Mouse (Mus musculus): ENCODE measurements around the gene Gc. TPM values are rescaled to one million over a fixed set of nuclear protein-coding genes. Genes with fewer than 3 reads are reported as not detected.
A peak's percentile ranks its signal among the peaks of the same experiment; 100 is the strongest.

Gc gene
- polyA plus RNA-seq, 1 experiment from 2014 or later: not detected

- H3K9me3 ChIP-seq: no peaks in the 10 kb centered on the region
- H3K4me2 ChIP-seq (replicated peaks): no peak overlapping the region
- H3K4me1 ChIP-seq: no peaks in the 10 kb centered on the region
- H3K9ac ChIP-seq (replicated peaks): no peak overlapping the region
- no peak overlapping the region for H3K4me3 ChIP-seq
- no peaks in the 10 kb centered on the region for H3K36me3 ChIP-seq
- WGBS: 77% methylated on average over 7 of the region's 7 CpGs
- H3K27ac ChIP-seq (replicated peaks): no peak overlapping the region
- no peak for ATAC-seq (replicated peaks)
- H3K27me3 ChIP-seq: no peaks in the 10 kb centered on the region
These were observed 9.7 kb downstream of the Gc start for GRCm38 (mm10) chr5:89447978-89448377.

- H3K9ac ChIP-seq (replicated peaks): no peak overlapping the region
- H3K4me3 ChIP-seq: no peak overlapping the region
- H3K9me3 ChIP-seq: no peaks in the 10 kb centered on the region
- no peaks in the 10 kb centered on the region for H3K27me3 ChIP-seq
- no peaks in the 10 kb centered on the region for H3K36me3 ChIP-seq
- no peak overlapping the region for H3K27ac ChIP-seq (replicated peaks)
- WGBS: 83% methylated on average over 4 of the region's 4 CpGs
- no peaks in the 10 kb centered on the region for H3K4me1 ChIP-seq
- ATAC-seq (replicated peaks): 0 out of 2 replicates have a peak, but pooled peaks have one; percentile 29
- no peak overlapping the region for H3K4me2 ChIP-seq (replicated peaks)
These were observed 13.3 kb downstream of the Gc start for GRCm38 (mm10) chr5:89444360-89444759.

DNA sequence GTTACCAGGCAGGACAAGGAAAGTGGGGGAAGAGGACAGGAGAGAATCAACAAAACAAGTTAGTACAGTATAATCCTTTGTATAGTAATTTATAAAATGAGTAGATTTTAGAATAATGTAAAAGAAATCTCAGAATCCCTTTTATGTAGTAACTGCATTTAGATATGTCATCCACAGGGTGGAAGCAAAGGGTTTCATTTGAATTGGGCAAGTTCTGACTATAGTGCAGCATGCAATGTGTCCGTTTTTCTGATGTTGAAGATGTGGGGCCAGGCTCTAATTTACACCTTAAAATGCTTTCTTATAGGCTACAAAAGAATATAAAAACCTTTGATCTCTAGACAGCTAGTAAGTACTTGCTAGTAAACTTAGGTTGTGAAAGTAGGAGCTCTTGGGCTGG lies 46.2 kb downstream of the Gc start:
- H3K27ac ChIP-seq (replicated peaks): no peak overlapping the region
- no peaks in the 10 kb centered on the region for H3K4me1 ChIP-seq
- no peak overlapping the region for H3K4me3 ChIP-seq
- H3K9ac ChIP-seq (replicated peaks): no peak overlapping the region
- 49% methylated on average over 1 of the region's 1 CpGs for whole genome bisulfite sequencing
- no peaks in the 10 kb centered on the region for H3K36me3 ChIP-seq
- H3K27me3 ChIP-seq: no peaks in the 10 kb centered on the region
- no peaks in the 10 kb centered on the region for H3K9me3 ChIP-seq
- H3K4me2 ChIP-seq (replicated peaks): no peak overlapping the region
- ATAC-seq (replicated peaks): no peak

GRCm38 (mm10) chr5:89407376-89408082 lies 50.2 kb downstream of the Gc start:
- Histone ChIP-seq H3K36me3 (no peaks in the 10 kb centered on the region), H3K9ac (replicated peaks) (no peak overlapping the region), H3K4me2 (replicated peaks) (no peak overlapping the region), H3K4me1 (no peaks in the 10 kb centered on the region), H3K27ac (replicated peaks) (no peak overlapping the region), H3K27me3 (no peaks in the 10 kb centered on the region), H3K4me3 (no peak overlapping the region), H3K9me3 (no peaks in the 10 kb centered on the region)
- ATAC-seq (replicated peaks): no peak

DNA sequence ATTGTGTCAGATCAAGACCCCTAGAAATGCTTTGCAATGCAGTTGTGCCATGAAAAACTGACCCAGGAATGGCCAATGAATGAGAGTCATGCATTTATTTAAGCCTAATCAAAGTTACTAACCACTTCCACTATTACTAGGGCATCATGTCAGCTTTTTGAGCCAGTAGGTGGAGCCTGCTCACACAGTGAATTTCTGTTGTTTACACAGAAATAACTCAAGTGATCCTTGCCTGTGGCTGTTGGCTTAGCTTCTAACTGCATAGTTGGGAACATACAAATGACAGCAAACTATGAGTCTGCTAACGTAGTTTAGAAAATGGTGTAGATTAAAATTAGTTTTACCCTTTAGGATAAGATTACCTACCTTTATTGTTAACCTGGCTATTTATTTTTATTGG lies 52.6 kb downstream of the Gc start:
- WGBS: 72% methylated on average over 1 of the region's 1 CpGs
- Histone ChIP-seq H3K27ac (replicated peaks) (no peak overlapping the region), H3K4me2 (replicated peaks) (no peak overlapping the region), H3K36me3 (no peaks in the 10 kb centered on the region), H3K9me3 (no peaks in the 10 kb centered on the region), H3K9ac (replicated peaks) (no peak overlapping the region), H3K27me3 (no peaks in the 10 kb centered on the region), H3K4me3 (no peak overlapping the region), H3K4me1 (no peaks in the 10 kb centered on the region)
- ATAC-seq (replicated peaks): no peak

DNA sequence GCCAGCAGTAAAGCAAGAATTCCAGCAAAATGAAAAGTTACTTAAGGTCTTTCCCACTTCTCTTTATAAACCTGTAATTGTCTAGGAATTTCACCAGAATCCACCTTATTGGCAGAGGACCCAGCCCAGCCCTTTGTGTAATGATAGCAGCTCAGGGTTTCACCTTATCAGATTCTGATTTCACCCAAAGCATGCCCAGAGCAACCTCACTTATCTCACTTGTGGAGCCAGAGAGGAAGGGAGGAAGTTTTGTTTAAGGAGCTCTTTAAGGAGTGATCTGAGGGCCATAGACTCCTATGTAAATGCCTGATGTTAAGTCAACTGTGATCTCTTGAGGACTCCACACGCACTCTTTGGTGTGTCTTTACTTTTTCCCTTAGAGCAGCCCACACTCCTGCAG lies 67.3 kb downstream of the Gc start:
- no peak overlapping the region for H3K27ac ChIP-seq (replicated peaks)
- 44% methylated on average over 1 of the region's 1 CpGs for WGBS
- no peak overlapping the region for H3K9ac ChIP-seq (replicated peaks)
- no peaks in the 10 kb centered on the region for H3K27me3 ChIP-seq
- ATAC-seq (replicated peaks): no peak
- H3K9me3 ChIP-seq: no peaks in the 10 kb centered on the region
- no peak overlapping the region for H3K4me3 ChIP-seq
- no peak overlapping the region for H3K4me2 ChIP-seq (replicated peaks)
- no peaks in the 10 kb centered on the region for H3K36me3 ChIP-seq
- H3K4me1 ChIP-seq: no peaks in the 10 kb centered on the region

DNA sequence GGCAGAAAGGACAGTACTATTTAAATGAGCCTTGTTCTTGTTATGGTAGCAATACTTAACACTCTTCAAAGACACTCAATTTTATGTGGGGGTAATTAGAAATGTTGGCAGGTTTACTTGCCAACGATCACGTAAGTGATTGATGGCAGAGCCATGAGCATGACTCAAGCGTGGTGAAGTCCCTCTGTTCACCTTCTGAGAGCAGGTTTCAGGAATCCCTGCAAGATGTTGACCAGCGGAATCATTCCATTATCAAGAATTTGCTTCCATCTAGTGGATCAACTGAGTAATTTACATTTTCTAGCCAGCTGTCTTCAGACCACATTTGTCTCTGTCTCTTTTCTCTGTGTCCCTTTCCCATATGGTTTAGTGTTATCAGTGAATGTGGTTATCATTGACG lies 73.5 kb downstream of the Gc start:
- Histone ChIP-seq H3K27me3 (no peaks in the 10 kb centered on the region), H3K9me3 (no peaks in the 10 kb centered on the region), H3K27ac (replicated peaks) (no peak overlapping the region), H3K9ac (replicated peaks) (no peak overlapping the region), H3K4me2 (replicated peaks) (no peak overlapping the region), H3K36me3 (no peaks in the 10 kb centered on the region), H3K4me1 (no peaks in the 10 kb centered on the region), H3K4me3 (no peak overlapping the region)
- WGBS: 43% methylated on average over 5 of the region's 5 CpGs
- ATAC-seq (replicated peaks): peak; percentile 71

DNA sequence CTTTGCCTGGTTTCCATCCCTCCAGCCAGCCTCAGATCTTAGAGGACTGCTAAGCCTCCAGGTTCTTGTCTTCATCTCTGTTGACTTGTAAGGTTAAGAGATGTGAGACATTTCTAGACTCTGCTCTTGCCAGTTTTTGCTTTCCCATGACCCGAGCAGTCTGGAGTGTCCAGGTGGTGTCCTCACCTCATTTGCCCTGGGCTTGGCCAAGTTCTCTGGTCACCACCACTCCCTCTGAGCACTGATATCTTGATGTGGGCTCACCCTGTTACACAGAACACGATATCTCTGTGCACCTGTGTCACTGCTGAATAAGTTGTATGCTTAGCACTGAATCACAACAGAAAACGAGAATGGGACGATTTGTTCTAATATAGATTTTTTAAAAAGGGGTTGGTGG lies 76.4 kb downstream of the Gc start:
- no peak for ATAC-seq (replicated peaks)
- Histone ChIP-seq H3K9me3 (no peaks in the 10 kb centered on the region), H3K27me3 (no peaks in the 10 kb centered on the region), H3K27ac (replicated peaks) (no peak overlapping the region), H3K9ac (replicated peaks) (no peak overlapping the region), H3K4me1 (no peaks in the 10 kb centered on the region), H3K4me3 (no peak overlapping the region), H3K4me2 (replicated peaks) (no peak overlapping the region), H3K36me3 (no peaks in the 10 kb centered on the region)
- 89% methylated on average over 4 of the region's 4 CpGs for WGBS

DNA sequence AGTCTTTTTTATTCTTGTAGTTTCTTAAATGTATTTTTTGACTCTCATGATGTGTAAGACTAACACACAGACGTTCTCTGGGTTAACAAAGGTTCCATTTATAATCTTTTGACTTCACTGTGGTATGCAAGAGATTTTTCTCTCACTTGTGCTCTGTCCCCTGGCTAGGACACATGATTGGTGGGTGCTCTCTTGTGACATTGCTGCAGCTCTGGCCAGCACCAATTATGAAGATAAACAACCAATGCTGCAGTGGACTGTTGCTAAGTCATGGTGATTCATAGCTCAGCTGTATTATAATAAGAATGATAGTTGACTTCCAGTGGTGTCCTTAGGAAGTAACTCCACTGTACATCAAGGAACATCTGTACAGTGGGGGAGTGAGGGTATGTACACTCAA lies 87.6 kb downstream of the Gc start:
- Histone ChIP-seq H3K9me3 (no peaks in the 10 kb centered on the region), H3K4me2 (replicated peaks) (no peak overlapping the region), H3K27me3 (no peaks in the 10 kb centered on the region), H3K9ac (replicated peaks) (no peak overlapping the region), H3K4me3 (no peak overlapping the region), H3K4me1 (no peaks in the 10 kb centered on the region), H3K27ac (replicated peaks) (no peak overlapping the region), H3K36me3 (no peaks in the 10 kb centered on the region)
- no peak for ATAC-seq (replicated peaks)
- WGBS: 38% methylated on average over 1 of the region's 1 CpGs

- Histone ChIP-seq H3K4me2 (replicated peaks) (no peak overlapping the region), H3K4me3 (no peak overlapping the region), H3K4me1 (no peaks in the 10 kb centered on the region), H3K9ac (replicated peaks) (no peak overlapping the region), H3K36me3 (no peaks in the 10 kb centered on the region), H3K27me3 (no peaks in the 10 kb centered on the region), H3K27ac (replicated peaks) (no peak overlapping the region), H3K9me3 (no peaks in the 10 kb centered on the region)
- 13% methylated on average over 4 of the region's 4 CpGs for WGBS
- no peak for ATAC-seq (replicated peaks)
These were observed 89.5 kb downstream of the Gc start for GRCm38 (mm10) chr5:89368045-89368743.

All from forebrain, embryonic 15.5 days (tissue).